Mouse (Mus musculus) urinary bladder, postnatal 36 days (tissue): ENCODE results near the gene Srd5a1.
A peak's percentile ranks its signal among the peaks of the same experiment; 100 is the strongest.
"Not testable (repeated sequence)": the region's sequence is repeated elsewhere in the genome, so short reads cannot be mapped to it uniquely, and the experiment has no call there.

ENCODE experiments used
- DNase-seq, 2 experiments: peaks; one replicate each; pipeline ENCODE4 v3.0.0; 2022; ENCODE audit warnings: low spot score in 2 of 2, mixed read lengths in 1 of 2

The Srd5a1 gene

GRCm38 (mm10) chr13:69576676-69577075 is 34.6 kb downstream of the Srd5a1 start:
- DNase-seq, result no peak

GRCm38 (mm10) chr13:69572594-69572993 is 38.6 kb downstream of the Srd5a1 start:
- DNase-seq, result no peak

GRCm38 (mm10) chr13:69569201-69569600 is 42.0 kb downstream of the Srd5a1 start:
- no peak for DNase-seq

- not testable (repeated sequence) for DNase-seq
Measured at GRCm38 (mm10) chr13:69565401-69565800, 45.8 kb downstream of the Srd5a1 start.

- no peak for DNase-seq
Measured at GRCm38 (mm10) chr13:69564573-69564972, 46.7 kb downstream of the Srd5a1 start.

DNA sequence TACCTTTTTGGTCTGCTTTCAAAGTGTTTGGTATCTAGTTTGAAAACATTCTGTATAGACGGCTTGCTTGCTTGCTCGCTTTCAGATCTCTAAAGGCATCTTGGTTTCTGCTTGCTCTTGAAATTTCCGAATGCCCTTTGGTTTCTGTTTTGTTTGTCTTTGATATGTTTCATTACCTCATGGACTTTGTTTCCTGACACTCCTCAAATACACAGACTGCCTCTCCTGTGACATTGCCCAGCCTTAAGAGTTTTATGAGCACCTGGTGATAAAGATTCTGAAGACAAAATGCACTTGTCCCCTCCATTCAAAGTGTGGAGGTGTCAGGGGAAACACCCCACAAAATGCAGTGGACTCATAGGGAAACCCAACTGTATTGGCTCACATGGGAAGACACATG is 47.3 kb downstream of the Srd5a1 start:
- DNase-seq, result no peak

- no peak for DNase-seq
Measured at GRCm38 (mm10) chr13:69562654-69563574, 48.3 kb downstream of the Srd5a1 start.

GRCm38 (mm10) chr13:69562004-69562403 is 49.2 kb downstream of the Srd5a1 start:
- DNase-seq, result no peak

- DNase-seq, result peak; percentile 50 to 55
Measured at GRCm38 (mm10) chr13:69559291-69559961, 51.8 kb downstream of the Srd5a1 start.

- DNase-seq, result no peak
Measured at GRCm38 (mm10) chr13:69558098-69558660, 53.1 kb downstream of the Srd5a1 start.

- DNase-seq, result no peak
Measured at GRCm38 (mm10) chr13:69556728-69557127, 54.5 kb downstream of the Srd5a1 start.

DNA sequence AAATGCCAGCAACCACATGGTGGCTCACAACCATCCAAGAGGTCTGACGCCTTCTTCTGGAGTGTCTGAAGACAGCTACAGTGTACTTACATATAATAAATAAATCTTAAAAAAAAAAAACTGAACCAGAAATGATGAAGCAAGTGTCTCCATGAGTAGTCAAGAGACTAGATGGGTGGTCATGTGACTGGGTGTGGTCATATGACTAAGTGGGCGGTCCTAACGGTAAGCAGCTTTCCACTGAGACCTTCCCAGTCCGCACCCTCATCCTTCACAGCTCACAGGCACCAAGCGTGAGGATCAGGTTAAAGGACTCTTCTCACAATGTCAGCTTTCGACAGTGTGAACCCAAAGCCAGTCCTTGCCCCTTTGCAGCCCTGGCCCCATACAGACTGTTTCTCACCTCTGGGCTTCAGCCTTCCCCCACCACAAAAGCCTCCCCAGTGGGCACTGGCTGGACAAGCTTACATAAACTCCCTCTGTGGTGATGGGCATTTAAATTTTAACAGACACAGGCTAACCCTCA is 55.2 kb downstream of the Srd5a1 start:
- DNase-seq, result no peak

DNA sequence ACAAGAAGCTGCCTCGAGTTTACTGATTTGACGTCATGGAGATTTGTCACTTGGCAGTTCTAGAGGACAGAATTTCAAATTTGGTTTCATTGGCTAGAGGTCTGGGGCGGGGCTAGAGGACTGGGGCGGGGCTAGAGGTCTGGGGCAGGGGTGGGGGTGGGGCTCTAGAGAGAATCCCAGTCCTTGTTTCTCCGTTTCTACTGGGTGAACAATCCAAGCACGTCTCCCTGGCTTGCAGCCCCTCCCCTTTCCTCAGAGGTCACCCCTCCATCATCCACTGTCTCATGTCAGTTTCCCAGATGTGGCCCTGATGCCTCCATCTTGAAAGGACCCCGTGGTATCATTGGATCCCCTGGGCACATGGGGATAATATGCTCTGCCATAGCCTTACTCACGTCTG is 56.2 kb downstream of the Srd5a1 start:
- no peak for DNase-seq

- no peak for DNase-seq
Measured at GRCm38 (mm10) chr13:69554255-69554654, 57.0 kb downstream of the Srd5a1 start.

GRCm38 (mm10) chr13:69553024-69553423 is 58.2 kb downstream of the Srd5a1 start:
- DNase-seq, result no peak

- DNase-seq, result no peak
Measured at GRCm38 (mm10) chr13:69550831-69551230, 60.4 kb downstream of the Srd5a1 start.

GRCm38 (mm10) chr13:69549980-69550379 is 61.3 kb downstream of the Srd5a1 start:
- DNase-seq, result no peak

DNA sequence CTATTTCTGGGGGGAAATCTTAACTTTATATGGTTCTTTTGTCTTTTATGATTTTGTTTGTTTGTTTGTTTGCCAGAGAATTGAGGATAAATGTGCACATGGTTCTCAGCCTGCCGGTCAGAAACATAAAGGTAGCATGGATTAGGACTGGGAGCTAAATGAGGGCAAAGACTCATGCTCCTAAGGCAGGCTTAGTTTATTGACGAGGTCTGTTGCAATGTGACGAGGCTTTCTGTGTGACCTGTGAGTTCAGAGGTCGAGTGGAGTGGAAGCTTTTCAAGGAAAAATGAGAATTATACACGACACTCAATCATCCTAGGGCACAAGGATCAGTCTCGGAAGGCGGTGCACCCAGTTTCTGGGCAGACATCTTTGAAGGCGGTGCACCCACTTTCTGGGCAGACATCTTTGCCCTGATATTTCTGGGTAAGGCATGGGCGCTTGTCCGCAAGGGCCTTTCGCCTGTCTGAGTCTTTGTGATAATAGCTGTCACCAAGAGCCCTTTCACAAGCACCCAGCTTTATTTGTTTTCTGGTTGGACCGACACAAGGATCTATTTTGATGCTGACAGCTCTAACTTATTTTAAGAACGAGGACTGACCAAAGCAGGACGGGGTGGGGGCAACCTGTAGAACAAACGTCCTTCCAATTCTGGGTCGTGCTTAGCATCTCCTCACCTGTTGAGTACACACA is 63.6 kb downstream of the Srd5a1 start:
- DNase-seq, result no peak

GRCm38 (mm10) chr13:69545019-69545418 is 66.2 kb downstream of the Srd5a1 start:
- DNase-seq, result no peak

- no peak for DNase-seq
Measured at GRCm38 (mm10) chr13:69543595-69543994, 67.6 kb downstream of the Srd5a1 start.

DNA sequence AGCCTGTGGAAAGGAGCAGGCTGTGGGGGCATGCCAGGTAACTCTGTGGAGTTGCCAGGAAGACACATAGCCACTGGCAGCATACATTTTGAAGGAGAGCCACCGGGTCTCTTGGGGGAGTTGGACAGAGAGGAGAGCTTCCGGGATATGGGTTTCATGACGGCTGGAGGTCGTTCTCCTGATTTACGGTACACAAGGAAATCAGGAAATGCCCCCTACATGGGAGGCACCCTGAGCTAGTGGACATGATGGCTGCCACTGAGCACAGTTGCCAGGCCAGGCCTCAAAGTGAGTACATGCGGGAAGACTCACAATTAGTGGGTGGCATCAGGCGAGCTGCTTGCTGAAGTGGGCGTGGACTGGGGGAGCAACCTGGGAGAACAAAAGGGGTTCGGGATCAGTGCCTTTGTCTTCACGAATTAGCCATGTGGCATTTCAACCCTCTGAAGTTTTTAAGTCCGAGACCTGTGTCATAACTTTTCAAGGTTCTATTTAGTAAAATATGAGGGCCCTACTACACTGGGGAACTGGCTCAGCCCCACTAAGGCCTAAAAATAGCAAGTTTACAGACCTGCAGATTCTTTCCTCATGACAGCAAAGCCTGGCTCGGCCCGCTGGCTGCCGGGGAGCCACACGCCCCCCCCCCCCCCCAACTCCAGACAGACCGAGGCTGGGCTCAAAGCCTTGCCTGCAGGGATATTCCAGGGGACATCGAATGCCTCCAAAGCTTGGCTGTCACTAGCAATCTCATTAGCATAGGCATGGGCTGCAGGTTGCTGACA is 68.5 kb downstream of the Srd5a1 start:
- no peak for DNase-seq
